Mouse (Mus musculus) lung, embryonic 14.5 days (tissue): Measurements from ENCODE around the gene Hs6st2. TPM values are rescaled to one million over a fixed set of nuclear protein-coding genes. Genes with fewer than 3 reads are reported as not detected.

ENCODE experiments used
- ATAC-seq: fragments of 200-750 bp; cut with Nextera tagmentation; 2 replicates; pipeline ENCODE4 v1.8.0; 2017; ENCODE audit warnings: mild to moderate bottlenecking, moderate TSS enrichment, moderate library complexity; ENCODE audit not compliant: insufficient read depth
- DNase-seq: peaks from one replicate; pipeline ENCODE4 v3.0.0-alpha.2; 2015
- H3K27ac ChIP-seq: fragments of 300-500 bp; sonication (generic); 2 replicates; pipeline ENCODE4 v1.5.1; 2014; ENCODE audit warnings: low read depth, mild to moderate bottlenecking, moderate library complexity
- H3K27me3 ChIP-seq: fragments of 300-500 bp; sonication (generic); 2 replicates; pipeline ENCODE4 v1.6.1; 2014; ENCODE audit warnings: low read length, control low read depth; ENCODE audit not compliant: insufficient read depth
- H3K36me3 ChIP-seq: fragments of 300-500 bp; sonication (generic); 2 replicates; pipeline ENCODE4 v1.6.1; 2014; ENCODE audit warnings: control low read depth; ENCODE audit not compliant: insufficient read depth
- H3K4me1 ChIP-seq: fragments of 300-500 bp; sonication (generic); 2 replicates; pipeline ENCODE4 v1.6.1; 2014; ENCODE audit warnings: antibody characterized with exemption, control low read depth; ENCODE audit not compliant: insufficient read depth
- H3K4me2 ChIP-seq: fragments of 300-500 bp; sonication (generic); 2 replicates; pipeline ENCODE4 v1.6.1; 2014; ENCODE audit warnings: mild to moderate bottlenecking
- H3K4me3 ChIP-seq: fragments of 300-500 bp; sonication (generic); 2 replicates; pipeline ENCODE4 v1.5.1; 2014; ENCODE audit warnings: low read depth, low read length
- H3K9ac ChIP-seq: fragments of 300-500 bp; sonication (generic); 2 replicates; pipeline ENCODE4 v1.6.1; 2014
- H3K9me3 ChIP-seq: fragments of 300-500 bp; sonication (generic); 2 replicates; pipeline ENCODE4 v1.6.1; 2016; ENCODE audit warnings: low read depth, low read length, control low read depth
- CTCF ChIP-seq: IDR thresholded peaks from 2 replicates; pipeline ENCODE4 v1.5.1; 2016; ENCODE audit warnings: antibody characterized with exemption, low read depth
- WGBS: fragments of 180-500 bp; shearing (Covaris S2); extraction: QIAGEN DNeasy Blood & Tissue Kit; methylation state at CpG from one replicate; pipeline ENCODE4 v1.1.7; 2014; 5-methylcytosine and 5-hydroxymethylcytosine counted together
- polyA plus RNA-seq: library from polyadenylated mRNA; unstranded; fragments of >200 nt; fragmentation: Nextera tagmentation; extraction: Ambion mirVana; gene quantifications from 2 replicates; pipeline ENCODE4 v1.2.1, GENCODE M21; 2014

Gene Hs6st2
- polyA plus RNA-seq, 1 experiment from 2014 or later: 17.5 TPM

DNA sequence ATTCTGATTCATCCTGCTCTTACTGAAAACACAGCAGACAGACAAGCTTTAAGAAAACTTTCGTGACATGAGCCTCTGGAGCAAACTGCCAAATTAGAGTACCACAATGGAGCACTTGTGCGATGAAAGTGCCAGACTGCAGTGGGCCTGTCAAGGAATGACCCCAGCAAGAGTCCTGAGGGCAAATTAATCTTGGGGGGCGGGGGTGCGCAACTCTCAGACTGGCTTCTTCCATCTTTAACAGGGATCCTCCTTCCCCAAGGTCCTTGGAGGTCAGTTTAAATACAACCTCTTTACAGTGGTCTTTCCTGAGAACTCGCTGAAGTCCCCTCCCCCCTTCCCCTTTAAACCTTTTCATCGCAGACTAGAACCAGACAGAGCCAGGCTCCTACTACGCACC lies 45.9 kb downstream of the Hs6st2 start:
- ATAC-seq: no peak
- no peaks in the 10 kb centered on the region for H3K9me3 ChIP-seq
- H3K27ac ChIP-seq: no peak overlapping the region
- H3K4me2 ChIP-seq: no peak overlapping the region
- WGBS: 63% methylated on average over 7 of the region's 7 CpGs
- no peaks in the 10 kb centered on the region for H3K36me3 ChIP-seq
- no peak overlapping the region for H3K9ac ChIP-seq
- no peaks in the 10 kb centered on the region for H3K4me1 ChIP-seq
- no peak for DNase-seq
- H3K4me3 ChIP-seq: no peak overlapping the region
- no peaks in the 10 kb centered on the region for H3K27me3 ChIP-seq
- TF ChIP-seq CTCF: no peak

DNA sequence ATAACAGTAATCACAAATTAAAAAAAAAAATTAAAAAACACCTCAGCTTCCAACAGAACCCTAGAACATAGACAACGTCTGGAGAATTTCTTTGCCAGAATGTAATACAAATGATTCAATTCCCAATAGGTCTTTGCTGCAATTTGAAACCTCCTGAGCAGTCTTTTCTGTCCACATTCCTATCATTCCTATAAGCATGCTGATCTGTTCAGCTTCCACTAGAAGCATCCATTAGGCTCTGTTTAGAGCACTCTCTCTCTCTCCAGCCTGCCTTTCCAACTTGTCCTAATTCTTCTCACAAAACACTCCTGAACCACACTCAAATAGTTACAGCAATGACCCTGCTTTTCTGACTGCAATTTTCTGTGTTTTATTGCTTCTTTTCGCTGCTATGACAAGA lies 50.3 kb downstream of the Hs6st2 start:
- H3K4me3 ChIP-seq: no peak overlapping the region
- TF ChIP-seq CTCF: no peak
- H3K27me3 ChIP-seq: no peaks in the 10 kb centered on the region
- H3K9ac ChIP-seq: no peak overlapping the region
- ATAC-seq (no peak), DNase-seq (peak; percentile 21)
- no peaks in the 10 kb centered on the region for H3K9me3 ChIP-seq
- H3K27ac ChIP-seq: no peak overlapping the region
- no peaks in the 10 kb centered on the region for H3K4me1 ChIP-seq
- H3K36me3 ChIP-seq: no peaks in the 10 kb centered on the region
- H3K4me2 ChIP-seq: no peak overlapping the region
- WGBS: 21% methylated on average over 2 of the region's 2 CpGs

DNA sequence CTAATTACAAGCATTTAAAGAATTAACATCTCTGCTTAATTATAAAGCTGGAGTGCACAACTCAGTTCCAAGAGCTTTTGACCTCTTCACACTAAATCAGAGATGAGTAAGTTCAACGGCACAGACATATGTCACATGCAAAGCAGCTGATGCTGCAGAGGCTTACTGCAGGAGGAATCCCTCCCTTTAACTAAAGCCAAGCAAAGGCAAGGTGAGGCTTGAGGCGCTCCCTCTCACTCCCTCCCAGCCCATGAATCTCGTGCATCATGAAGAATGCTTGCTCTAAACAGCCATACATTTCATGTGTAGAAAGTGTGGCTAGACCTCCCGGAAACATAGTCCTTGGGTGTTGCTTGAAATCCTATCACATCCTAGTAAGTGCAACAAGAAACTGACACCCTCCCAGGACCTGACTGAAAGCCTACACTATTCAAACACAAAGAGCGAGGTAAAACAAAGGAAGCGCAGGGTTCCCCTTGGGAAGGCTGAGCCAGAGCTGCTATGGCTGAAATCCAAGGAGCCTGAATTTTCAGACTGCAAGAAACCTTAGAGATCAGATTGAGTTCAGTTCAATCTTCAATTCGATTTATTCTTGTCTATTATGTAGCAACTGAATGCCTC lies 67.2 kb downstream of the Hs6st2 start:
- Histone ChIP-seq H3K36me3 (no peaks in the 10 kb centered on the region), H3K9ac (no peak overlapping the region), H3K27ac (no peak overlapping the region), H3K9me3 (no peaks in the 10 kb centered on the region), H3K27me3 (no peaks in the 10 kb centered on the region), H3K4me3 (no peak overlapping the region), H3K4me1 (no peaks in the 10 kb centered on the region), H3K4me2 (no peak overlapping the region)
- no peak for TF ChIP-seq CTCF
- 21% methylated on average over 7 of the region's 7 CpGs for WGBS
- ATAC-seq (peak; percentile 62; the same call in 1 of the 2 replicates), DNase-seq (peak; percentile 54)

DNA sequence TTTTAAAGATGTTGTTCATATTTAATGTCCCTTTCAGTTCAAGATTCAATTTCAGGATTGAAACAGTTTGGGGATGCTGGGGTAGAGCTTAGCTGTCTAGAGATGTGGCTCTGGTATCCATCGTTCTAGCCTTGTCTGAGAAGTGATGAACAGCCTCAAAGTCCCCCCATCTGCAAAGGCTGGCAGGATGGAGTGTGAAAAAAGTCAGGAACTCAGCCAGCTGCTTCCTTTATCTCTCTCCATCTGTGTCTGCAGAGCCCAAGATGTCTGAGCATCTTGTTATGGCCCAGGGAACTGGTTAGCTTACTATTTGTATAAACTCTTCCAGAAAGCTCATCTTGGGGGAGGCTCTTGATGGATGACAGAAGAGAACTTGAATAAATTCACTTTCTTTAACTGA lies 70.9 kb downstream of the Hs6st2 start:
- Histone ChIP-seq H3K9ac (no peak overlapping the region), H3K27ac (no peak overlapping the region), H3K4me3 (no peak overlapping the region), H3K36me3 (no peaks in the 10 kb centered on the region), H3K4me2 (no peak overlapping the region), H3K27me3 (no peaks in the 10 kb centered on the region), H3K9me3 (no peaks in the 10 kb centered on the region), H3K4me1 (no peaks in the 10 kb centered on the region)
- DNase-seq (peak; percentile 33), ATAC-seq (no peak)
- TF ChIP-seq CTCF: no peak
- 37% methylated on average over 1 of the region's 1 CpGs for WGBS

DNA sequence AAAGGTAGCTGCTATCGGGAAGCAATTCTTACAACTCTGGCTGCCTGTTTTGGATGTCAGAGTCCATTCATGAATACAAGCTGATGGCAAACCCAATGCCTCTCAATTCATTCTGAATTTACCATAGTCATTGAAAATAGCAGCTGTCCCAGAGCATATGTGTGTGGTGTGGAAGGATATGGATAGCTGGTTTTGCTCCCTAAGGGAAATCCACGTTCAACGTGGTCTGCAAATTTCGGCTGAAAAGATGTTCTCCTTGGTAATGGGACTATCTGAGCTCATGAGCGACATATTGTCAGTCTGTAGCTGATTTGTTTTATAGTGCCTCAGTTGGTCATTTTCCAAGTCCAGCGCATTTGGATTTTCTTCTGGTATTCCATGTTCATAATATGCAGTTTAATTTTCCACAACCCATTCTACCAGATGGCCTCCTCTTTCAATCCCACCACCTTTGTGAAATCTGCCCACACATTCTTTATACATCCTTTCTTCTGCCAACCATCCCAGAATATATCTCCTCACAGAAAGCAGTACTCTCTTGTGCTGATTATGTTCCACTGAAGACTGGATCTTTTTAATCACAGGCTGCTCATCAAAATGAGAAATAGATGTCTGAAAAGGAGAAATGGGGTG lies 75.3 kb downstream of the Hs6st2 start:
- Histone ChIP-seq H3K9me3 (no peaks in the 10 kb centered on the region), H3K27me3 (no peaks in the 10 kb centered on the region), H3K4me3 (no peak overlapping the region), H3K27ac (no peak overlapping the region), H3K4me1 (no peaks in the 10 kb centered on the region), H3K36me3 (no peaks in the 10 kb centered on the region), H3K4me2 (no peak overlapping the region), H3K9ac (no peak overlapping the region)
- DNase-seq: no peak
- ATAC-seq: no peak
- no peak for TF ChIP-seq CTCF
- WGBS: 77% methylated on average over 6 of the region's 6 CpGs

DNA sequence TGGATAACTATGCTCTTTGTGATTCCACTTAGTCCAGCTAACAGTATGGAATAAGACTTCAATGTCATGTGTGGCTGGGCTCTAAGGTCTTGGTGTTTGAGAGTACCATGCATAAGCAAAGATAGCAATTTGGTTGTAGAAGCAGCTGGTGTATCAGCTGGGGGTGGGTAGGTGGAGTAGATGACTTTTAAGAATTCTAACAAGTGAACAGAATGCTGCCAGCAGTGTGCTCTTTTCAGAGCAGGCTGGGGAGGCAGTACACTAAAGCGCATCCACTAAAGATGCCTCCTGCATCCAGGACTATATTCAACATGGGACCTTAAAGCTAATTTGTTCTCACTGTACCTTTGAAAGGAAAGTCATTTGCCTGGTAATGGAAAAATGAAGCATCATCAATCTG lies 88.9 kb downstream of the Hs6st2 start:
- Histone ChIP-seq H3K27me3 (no peaks in the 10 kb centered on the region), H3K9ac (no peak overlapping the region), H3K27ac (no peak overlapping the region), H3K4me3 (no peak overlapping the region), H3K4me2 (no peak overlapping the region), H3K4me1 (no peaks in the 10 kb centered on the region), H3K9me3 (no peaks in the 10 kb centered on the region), H3K36me3 (no peaks in the 10 kb centered on the region)
- DNase-seq (no peak), ATAC-seq (no peak)
- TF ChIP-seq CTCF: no peak
- 100% methylated on average over 1 of the region's 1 CpGs for WGBS

DNA sequence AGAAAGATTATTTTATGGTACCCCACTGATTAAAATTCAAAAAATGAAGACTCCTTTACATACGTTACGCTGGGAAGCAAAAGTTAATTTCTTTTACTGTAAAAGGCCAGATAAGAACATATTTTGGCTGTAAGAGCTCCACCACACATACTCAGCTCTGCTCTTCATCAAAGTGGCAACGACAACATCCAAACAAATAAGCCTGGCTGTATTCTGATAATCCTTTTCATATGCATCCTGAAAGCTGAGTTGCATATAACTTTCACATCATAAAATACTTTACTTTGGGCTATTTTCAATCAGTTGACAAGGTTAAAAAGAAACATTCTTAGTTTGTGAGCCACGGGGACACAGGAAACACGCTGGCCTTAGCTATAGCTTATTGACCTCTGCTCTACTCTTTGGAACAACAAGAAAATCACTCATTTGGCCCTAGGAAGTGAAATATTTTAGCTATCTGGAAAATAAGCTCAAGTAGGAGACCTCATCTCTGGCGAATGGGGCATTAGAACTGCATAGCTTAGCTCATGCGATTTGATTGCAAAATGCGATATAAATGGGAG lies 91.1 kb downstream of the Hs6st2 start:
- Histone ChIP-seq H3K36me3 (no peaks in the 10 kb centered on the region), H3K9me3 (no peaks in the 10 kb centered on the region), H3K4me3 (no peak overlapping the region), H3K9ac (no peak overlapping the region), H3K27me3 (no peaks in the 10 kb centered on the region), H3K4me1 (no peaks in the 10 kb centered on the region), H3K27ac (0 out of 2 replicates have a peak overlapping the region, but pooled peaks have one; percentile 43), H3K4me2 (no peak overlapping the region)
- TF ChIP-seq CTCF: no peak
- WGBS: 48% methylated on average over 8 of the region's 8 CpGs
- DNase-seq (peak; percentile 63), ATAC-seq (peak; percentile 82)
